Mouse (Mus musculus) E14TG2a.4 (cell line): ENCODE measurements around the gene Prss22.

Experiments
- CTCF ChIP-seq: conservative IDR thresholded peaks from 2 replicates; pipeline ENCODE4 v1.5.1; 2014; ENCODE audit warnings: low read length
- POU5F1 ChIP-seq: IDR thresholded peaks from 2 replicates; pipeline ENCODE4 v1.6.1; 2014; ENCODE audit warnings: low read length, borderline replicate concordance

DNA sequence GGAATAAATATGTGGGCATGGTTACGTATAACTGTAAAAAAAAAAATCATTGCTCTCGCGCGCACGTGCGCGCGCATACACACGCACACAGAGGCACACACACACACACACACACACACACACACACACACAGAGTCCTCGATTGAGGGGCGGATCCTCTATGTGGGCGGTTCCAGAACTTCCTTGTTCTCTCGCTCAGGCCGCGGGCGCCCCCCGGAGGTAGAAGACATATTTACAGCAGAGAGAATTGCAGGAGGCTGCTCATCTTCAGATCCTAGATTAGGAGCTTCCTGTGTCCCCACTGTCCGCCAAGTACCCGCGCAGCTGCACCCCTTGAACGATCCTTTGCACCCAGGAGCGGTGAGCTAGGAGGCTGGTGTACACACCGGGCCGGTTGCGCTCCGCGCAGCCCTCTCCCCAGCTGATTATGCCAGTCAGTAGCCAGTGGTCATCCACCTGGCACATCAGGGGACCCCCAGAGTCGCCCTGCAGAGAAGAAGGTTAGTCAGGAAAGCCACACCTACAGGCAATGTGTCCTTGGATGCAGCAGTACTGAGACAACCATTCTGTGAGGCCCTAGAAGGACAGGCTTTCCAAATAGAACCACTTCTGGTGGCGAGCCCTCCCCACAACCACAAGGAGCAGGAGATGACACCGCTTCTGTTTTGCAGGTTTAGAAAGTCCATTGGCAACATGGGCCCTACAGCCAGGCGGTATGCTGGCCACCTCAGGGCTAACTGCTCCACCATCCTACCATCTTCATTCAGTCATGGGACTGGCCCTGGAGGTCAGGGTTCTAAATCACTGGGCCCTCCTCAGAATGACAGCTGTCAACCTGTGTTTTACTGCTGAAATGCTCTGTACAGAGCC, 4.1 kb downstream of the Prss22 start:
- TF ChIP-seq CTCF (peak; percentile 51), POU5F1 (no peak)
